Mouse (Mus musculus): Measurements from ENCODE around the gene Capzb.
A peak's percentile ranks its signal among the peaks of the same experiment; 100 is the strongest.

The Capzb gene

DNA sequence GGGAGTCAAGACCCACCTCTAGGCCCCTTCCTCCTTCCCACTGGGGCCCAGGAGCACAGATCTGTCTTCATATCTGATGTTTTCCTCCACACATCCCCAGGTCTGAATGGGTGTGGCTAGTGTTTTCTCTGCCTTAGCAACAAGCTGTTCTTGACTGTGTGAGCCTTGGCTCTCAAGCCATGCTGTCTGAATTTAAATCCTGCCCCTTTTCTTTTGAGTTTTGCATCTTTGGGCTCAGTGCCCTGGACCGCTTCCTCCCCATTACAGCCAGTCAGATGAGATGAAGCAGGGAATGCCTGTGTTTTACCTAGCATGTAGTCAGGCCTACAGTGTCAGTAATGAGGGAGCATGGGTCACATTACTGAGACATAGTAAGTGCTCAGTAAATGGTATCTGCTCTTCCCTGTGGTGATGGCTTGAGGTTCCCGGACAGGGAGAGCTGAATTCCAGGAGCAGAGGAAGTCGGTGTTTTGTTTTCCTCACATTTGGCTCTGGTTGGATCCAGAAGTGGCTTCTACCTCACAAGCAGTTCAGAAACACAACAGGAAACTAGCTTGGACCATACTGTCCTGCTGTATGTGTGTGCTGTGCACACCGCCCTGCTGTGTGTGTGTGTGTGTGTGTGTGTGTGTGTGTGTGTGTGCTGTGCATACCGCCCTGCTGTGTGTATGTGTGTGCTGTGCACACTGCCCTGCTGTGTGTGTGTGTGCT, 16.6 kb downstream of the Capzb start:
- DNase-seq, result no peak

DNA sequence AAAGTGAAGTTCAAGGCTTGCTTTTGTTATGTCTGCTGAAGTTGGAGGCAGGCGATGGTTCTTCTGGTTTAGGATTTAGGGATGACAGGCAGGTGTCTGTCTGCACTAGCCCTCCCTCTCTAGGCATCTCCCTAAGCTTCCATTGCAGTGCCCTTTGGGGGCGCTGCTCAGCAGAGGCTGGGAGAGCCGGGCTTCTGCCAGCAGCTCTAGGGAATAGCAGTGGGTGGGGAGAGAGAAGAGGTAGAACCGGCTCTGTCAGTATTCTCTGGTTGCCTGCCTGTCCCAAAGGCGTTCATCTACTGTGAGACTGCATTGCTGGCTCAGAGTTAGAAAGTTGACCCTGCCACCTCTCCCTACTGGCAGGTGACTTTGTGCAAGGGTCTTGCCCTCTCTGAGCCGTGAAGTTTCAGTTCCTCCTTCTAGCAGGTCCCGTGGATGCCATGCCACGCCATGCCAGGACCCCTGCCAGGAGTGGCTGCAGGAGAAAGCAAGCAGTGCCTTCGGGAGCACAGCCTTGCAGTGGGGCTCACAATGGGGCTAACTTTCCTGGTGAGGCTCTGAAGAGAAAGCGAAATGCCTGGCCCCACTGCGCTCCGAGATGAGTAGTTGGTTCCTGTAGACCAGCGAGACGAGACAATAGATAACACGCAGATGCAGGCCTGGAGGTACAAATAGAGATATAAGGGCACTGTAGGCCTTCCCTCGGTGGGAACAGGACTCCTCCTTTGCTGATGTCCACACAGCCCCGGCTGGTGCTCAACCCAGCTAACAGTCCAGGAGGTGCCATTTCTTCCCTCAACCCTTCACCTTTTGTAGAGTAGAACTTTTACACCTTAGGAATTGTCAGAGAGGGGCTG, 19.5 kb downstream of the Capzb start:
- no peak for DNase-seq

DNA sequence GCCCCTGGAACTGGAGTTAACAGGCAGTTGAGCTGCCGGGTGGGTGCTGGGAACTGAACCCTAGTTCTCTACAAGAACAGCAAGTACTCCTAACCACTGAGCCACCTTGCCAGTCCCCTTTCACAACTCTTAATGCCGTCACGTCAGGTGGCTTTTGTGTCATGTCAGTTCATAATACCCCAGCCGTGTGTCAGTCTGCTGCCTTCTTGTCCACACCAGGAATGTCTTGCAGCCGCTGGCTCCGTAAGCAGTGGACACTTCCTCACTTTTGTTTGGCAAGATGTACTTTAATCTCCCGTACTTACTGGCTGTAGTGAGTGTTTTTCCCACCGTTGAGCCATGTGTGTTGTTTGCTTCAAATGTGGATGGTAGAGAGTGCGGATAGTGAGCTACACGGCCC, 20.4 kb downstream of the Capzb start:
- no peak for DNase-seq

DNA sequence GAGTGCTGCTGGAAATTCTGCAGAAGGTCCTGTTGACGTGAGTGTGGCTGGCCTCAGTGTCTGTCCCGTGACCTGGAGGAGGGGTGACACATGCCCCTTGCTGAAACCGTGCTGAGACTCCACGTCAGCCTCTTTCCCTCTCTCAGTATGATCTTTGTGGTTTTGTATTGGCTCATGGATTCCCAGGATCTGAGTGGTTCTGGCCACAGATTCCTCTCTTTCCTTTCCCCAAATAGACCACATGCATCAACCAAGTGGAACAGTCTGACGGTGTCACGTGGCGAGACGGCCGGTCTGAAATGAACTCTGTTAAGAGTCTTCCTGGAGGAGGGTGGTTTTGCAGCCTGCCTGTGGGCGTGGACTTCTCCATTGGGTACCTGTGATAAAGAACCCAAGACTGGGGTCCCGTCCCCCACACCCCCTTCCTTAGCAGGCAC, 21.3 kb downstream of the Capzb start:
- no peak for DNase-seq

DNA sequence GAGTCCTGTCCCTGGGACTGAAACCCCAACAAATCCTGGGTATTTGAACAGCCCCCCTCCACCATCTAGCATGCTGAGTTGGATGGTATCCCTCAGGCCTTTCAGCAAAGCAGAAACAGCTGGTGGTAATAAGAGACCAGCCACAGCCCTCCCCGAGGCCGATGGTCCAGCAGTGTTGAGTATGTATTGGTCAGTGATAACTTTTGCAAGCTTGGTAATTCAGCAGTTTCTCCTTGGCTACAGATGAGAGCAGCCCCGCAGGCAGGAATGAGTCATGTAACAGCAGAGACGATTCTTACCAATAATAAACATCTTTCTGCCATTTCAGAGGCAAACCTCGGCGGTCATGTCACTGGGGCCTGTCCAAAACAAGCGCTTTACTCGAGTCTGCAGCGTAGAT, 23.9 kb downstream of the Capzb start:
- DNase-seq, result peak; percentile 42

DNA sequence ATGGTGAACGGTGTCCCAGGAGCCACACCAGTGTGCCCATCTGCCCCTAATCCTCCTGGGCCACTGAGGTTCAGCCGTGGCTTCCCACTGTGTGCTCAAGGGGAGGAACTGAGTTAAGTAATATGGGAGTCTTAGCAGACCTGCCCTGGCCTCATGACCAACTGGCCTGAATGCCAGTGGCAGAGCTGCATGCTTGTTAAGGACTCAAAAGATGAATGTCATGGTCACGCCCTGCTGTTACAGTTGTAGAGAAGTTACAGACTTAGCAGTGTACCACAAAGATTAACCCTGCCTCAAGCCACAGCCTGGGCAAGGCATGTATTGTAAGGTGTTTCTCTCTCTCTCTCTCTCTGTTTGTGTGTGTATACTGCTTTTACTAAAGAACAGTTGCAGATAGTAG, 25.8 kb downstream of the Capzb start:
- DNase-seq, result no peak

DNA sequence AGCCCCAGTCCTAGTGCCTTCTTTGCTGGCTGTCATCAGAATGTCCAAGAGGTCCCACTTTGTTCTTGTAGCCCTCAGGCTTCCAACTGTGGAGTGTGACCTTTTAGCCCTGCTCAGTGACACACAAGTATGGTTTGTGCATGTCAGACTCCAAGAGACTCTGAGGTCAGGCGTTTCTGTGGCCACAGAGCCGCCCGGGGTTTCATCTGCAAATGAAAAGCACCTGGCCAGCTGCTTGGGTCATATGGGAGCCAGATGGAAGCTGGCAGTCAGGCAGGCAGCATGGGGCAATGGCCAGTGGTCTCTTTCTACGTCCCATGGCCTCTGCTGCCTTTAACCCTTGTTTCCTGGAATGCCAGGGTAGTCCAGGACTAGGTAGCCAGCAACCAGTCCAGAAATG, 27.0 kb downstream of the Capzb start:
- peak; percentile 70 for DNase-seq

DNA sequence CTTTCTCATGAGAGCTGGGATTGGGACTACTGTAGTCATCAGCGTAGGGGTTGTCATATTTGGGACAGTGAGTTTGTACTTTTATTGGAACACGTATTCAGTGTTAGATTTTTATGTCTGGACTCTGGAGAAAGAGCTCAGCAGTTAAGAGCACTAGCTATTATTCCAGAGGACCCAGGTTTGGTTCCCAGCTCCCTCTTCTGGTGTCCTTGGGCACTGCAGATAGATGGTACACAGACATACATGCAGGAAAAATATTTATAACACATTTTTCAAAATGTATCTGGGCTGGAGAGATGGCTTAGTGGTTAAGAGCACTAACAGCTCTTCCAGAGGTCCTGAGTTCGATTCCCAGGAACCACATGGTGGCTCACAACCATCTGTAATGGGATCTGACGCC, 28.3 kb downstream of the Capzb start:
- DNase-seq, result no peak

DNA sequence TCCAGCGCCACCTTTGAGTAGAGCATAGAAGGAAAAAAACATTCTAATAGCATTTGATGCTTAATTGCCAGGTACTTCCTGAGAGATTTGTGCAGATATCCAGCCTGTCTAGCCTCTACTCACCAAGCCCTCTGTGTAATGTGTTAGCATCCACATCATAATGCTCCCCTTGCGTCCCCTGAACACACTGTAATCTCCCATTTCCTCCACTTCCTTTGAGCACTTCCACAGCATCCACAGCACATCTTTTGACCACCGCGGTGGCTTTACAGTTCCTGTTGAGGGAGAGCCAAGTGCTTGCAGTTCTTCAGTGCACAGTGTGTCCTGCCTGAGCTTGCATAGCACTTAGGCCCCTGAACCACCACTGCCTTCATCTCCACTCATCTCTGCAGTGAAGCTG, 29.1 kb downstream of the Capzb start:
- DNase-seq, result no peak

DNA sequence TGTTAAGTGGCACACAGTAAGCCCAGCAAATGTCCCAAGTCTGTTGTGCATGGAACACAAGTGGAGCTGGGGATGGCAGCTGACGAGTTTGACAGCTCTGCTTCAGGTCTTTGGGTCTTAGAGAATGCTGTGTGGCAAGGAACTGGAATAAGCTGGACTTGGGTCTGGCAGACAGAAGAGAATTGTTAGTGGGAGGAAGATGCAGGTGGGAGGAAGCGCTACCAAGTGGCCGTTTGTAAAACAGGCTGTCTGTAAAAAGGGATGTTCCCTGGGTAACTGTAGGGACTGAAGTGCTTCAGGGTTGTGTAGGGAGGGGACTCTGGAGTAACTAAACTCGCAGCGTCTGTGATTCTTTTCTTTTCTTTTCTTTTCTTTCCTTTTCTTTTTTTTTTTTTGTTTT, 32.4 kb downstream of the Capzb start:
- DNase-seq, result no peak

DNA sequence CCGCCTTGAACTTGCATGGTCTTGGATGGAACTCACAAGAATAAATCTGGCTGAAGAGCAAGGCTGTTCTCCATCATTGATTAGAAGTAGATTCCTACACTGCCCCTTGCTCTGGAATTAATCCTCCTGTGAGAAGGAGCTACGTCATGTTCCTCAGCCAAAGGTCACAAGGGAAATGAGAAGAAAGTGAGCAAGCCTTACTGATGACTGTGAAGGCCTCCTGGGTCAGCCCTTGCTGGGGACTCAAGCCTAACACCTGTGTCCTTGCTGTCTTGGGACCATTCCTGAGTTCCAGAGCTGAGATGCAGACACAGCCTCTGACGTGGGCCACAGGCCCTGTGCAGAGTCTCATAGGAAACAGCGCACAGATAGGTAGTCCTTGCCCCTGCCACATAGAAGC, 33.2 kb downstream of the Capzb start:
- no peak for DNase-seq

DNA sequence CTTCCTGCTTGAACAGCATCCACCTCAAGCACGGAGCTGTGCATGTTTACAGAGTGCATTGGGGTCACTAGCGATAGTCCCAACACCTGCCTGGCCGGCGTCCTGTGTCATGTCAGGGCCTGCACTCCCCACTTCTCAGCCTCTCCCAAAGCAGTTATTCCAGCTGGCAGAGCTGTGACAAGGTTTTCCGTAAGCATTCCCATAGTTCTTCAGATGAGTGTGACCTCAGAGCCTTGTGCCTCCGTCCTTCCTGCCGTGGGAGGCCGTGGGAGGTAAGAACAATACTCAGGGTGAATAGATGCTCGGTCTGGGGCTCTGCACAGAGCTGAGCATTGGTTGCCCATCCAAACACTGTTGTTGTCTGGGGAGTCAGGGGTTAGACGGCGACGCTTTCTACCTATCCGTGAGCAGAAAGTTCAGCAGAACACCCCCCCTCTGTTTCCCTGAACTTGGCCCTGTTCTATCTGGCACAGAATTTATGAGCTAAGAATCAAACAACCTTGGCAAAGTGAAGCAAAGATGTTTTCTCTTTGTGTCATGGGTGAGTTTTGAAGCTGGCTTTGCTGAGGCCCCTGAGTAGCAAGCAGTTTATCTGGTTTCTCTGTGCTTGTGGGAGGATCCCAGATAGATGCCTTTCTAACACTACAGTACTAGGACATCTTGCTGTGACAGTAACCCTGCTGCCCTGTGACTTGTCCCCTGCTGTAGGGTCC, 34.0 kb downstream of the Capzb start:
- no peak for DNase-seq

DNA sequence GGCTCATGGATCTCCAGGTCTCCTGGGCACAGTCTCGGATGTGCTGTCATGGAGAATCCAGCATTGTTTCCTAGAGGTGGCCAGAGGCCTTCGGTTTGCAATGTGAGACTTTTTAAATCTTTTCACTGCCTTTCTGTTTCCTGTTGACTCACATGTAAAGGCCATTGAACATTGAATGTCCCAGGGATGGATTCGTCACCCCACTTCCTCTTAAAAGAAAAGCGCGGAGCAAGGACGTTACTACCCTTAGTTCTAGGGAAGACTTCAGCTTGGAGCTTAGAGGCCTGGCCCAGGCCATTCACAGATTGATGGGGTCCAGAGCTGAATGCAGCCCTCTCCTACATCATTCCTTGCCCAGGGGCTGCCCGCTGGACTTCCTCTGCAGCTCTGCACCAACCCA, 35.2 kb downstream of the Capzb start:
- no peak for DNase-seq

DNA sequence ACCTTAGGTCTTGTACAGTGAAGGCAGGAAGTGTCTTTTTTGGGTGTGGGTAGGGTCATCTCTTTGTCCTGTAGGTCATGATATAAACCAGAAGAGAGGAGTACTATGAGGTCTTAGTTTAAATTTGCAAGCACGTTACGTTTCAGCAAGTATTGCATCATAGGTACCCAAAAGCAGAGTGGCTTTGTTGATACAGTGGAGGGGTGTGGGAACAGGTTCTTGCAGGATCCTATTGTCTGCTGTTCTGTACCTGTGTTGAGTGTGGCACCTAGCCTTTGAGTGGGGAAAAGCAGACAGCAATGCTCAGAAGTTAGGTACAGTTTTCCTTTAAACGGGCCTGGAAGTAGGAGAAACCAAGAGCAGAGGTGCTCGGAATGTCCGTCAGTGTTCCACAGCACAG, 36.6 kb downstream of the Capzb start:
- DNase-seq, result no peak

DNA sequence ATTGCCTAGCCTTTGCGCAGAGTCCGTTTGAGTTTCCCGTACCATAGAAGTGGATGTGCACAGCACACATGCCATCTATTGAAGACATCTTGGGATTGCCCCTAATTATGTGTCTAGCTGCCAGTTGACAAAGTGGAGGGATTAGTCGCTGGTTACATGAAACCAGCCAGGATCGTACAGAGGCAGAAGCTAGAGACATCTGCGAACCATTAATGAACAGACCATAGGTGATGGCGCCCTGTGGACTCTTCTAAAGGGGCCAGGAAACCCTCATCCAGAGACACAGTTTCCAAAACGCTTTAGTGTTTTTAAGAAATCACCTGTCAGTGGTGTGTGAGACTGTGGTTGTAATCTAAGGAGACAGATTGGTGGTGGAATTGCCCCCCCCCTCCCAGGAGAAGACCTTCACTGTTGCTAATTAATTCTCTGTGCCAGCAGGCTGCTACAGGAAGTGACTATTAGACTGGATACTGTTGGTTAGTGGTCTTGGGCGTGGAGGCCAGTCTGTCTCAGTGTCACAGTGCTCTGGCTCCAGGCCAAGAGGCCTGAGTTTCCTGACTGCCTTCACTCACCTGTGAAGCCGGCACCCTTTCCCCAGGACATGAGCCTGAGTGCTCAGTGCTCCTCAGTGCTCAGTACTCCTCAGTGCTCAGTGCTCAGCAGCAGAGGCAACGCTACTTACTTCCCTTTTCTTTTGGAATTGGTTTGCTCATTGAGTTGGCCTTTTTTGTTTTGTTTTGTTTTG, 37.8 kb downstream of the Capzb start:
- peak; percentile 66 for DNase-seq

DNA sequence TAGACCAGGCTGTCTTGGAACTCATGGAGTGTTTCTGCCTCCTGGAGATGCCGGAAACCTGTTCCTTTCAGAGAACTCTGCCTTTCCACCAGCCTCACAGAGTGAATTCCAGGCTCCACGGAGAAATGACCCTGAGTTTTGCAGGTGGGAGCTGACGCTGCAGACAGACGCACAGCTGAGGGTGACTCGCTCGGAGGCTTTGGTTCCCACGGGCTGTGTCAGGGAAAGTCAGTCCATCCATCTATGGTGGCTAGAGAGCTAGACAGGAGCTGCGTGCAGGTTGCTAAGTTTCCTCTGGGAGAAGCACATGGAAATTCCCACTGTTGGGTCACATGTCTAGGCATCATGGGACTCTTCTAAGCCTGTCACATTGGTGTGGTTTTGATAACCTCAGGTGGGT, 38.5 kb downstream of the Capzb start:
- no peak for DNase-seq

DNA sequence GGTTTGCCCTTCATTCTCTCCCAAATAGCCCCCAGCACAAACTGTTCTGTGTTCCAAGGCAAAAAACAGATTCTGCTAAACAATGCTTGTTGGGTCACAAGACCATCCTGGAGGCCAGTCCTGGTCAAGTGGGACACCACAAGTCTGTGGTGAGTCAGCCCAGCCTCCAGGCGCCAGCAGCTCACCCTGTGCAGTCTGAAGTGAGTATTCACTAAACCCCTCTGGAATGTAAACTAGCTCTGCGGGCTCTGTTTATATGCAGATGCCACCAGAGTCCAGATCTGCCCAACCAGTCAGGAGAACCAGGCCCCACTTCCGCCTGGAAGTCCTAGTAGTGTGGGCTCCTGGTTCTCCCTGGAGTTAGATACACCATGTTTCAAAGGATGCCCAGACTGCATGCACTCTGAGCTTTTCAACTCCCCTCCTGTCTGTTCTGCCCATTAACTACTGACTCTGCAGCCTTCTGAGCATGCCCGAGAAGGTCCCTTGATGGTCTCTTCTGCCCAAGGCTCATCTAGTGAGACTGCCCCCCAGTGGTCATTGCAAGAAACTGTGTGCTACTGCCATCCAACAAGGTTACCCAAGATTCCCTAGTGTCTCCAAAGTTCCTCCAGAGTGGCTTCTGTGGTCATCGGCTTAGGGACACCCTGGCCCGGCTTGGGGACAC, 39.9 kb downstream of the Capzb start:
- DNase-seq, result peak; percentile 80

DNA sequence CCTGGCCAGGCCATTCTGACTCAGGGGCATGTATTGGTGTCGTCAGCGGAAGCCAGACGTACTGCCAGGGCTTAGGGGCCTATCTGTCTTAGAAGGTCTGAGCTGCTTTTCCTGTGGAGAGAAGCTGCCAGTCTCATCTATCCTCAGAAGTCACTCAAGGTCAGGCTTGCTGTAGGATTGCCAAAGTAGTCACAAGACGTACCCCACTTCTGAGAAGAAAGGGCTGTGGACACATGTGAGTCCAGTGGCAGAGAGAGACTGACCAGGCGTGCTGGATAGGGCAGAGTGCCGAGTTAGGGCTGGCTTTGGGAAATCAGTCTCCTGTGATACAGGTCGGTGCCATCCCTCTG, 40.4 kb downstream of the Capzb start:
- DNase-seq, result no peak

DNA sequence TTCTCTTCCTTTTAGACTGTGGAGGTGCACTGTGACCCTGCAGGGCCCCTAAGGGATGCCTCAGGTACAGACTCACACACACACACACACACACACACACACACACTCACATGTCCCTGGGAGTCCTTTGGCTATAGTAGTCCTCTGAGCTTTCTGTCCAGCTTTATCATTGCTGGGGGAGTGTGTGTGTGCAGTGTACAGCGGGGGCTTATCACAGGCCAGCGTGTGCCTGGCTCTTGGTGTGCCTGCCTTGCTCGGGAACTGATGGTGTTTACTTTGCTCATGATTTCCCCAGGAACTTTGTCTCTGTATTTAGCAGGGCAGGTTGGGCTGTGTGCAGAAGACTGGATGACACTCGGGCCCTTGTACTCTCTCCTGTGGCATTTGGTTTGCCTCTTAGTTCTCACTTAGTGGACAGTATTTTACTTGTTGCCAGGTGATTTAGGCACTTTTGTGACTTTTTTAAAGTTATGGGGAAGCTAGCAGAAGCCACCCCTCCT, 41.1 kb downstream of the Capzb start:
- no peak for DNase-seq

DNA sequence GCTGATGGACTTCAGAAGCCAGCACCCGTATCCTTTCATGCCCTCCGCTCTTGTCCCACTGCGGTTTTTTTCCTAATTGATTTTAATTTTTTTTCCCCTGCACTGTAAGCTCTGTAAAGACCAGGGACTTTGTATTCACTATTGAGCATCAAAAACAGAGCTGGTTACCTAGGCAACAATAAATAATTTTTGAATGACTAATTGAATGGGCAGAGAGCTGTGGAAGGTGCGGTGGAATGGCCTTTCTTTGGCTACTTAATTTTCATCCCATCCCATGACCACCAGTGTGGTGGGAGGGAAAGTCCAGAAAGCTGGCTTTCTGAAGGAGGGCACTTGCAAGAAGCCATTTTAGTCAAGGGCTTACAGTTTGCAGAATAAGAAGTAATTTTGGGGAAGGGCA, 41.6 kb downstream of the Capzb start:
- no peak for DNase-seq

DNA sequence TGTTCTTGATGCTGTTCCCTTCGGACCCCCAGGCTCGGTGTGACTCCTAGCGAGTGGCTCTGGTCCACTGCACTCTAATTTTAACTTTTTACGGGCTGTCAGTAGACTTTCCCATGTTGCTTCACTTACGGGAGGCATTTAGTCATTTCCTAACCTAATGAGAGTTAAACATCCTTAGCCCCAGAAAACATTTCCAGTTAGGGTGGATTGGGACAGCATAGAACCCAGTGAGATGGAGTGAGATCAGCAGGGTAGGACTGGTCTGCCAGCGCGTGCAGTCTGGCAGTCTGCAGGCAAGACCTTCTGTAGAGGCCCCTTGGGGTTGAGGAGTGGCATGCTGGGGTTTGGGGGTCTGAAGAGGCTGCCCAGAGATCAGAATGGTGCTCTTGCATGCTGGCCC, 42.9 kb downstream of the Capzb start:
- no peak for DNase-seq

DNA sequence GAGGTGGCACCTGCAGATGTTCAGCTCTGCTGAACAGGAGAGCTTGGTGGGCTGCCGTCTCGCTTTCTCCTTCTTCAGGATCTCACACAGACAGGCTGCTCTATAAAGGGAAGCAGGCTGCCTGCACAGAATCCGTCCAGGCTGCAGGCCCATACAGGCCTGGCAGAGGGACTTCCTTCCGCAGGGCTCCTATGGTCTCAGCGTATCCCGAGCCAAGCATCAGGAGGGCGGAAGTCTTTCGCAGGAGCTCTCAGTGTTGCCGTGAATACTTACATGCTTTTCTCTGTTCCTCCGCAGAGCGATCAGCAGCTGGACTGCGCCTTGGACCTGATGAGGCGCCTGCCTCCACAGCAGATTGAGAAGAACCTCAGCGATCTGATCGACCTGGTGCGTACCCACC, 45.9 kb downstream of the Capzb start:
- DNase-seq, result no peak

DNA sequence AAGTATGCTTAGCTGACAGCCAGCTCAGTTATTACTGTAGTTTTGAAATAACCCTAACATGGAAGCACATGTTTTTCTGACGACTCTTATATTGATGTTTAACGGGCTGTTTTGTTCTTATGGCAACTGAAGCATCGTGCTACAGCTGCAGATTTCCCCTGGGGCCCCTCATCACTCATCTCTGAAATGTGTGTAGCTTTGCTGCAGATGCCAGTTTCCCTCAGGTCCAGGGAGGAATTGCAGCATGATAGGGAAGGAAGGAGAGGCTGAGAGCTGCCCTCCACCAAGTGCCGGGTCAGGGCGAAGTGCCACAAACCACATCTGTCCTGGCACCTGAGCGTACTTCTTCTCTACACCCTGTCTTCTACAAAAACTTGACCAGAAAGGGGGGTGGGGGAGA, 47.6 kb downstream of the Capzb start:
- no peak for DNase-seq
